Mouse (Mus musculus): Measurements from ENCODE around the gene Wnt9b. TPM values are rescaled to one million over a fixed set of nuclear protein-coding genes. Genes with fewer than 3 reads are reported as not detected.

Wnt9b gene
- total and polyA plus RNA-seq, 3 experiments, result not detected

- Histone ChIP-seq H3K9me3 (replicated peaks; ENCODE audit: insufficient read depth, low read length) (no peaks in the 10 kb centered on the region), H3K27me3 (ENCODE audit: control insufficient read depth in 1 of 2, insufficient read depth in 2 of 2, low read length in 2 of 2) (peaks cover 0 to 3% of the 10 kb centered on the region in 2 experiments; a peak in 2 of 4 replicates), H3K79me2 (ENCODE audit: control insufficient read depth, insufficient read depth, low read length, poor library complexity) (no peaks in the 10 kb centered on the region), H3K36me3 (ENCODE audit: control insufficient read depth in 1 of 2, insufficient read depth in 2 of 2, low read length in 2 of 2) (no peaks in the 10 kb centered on the region), H3K9ac (ENCODE audit: control insufficient read depth, low read depth, low read length, poor library complexity, severe bottlenecking) (no peak overlapping the region), H3K27ac (ENCODE audit: control insufficient read depth, low read depth, low read length) (no peak overlapping the region), H3K4me3 (ENCODE audit: control insufficient read depth in 1 of 2, insufficient read depth in 1 of 2, low read depth in 2 of 2, low read length in 2 of 2) (no peak overlapping the region), H3K4me1 (ENCODE audit: control insufficient read depth in 1 of 2, insufficient read depth in 2 of 2, low read length in 2 of 2) (no peaks in the 10 kb centered on the region)
- no peak for DNase-seq (ENCODE audit: low read depth, low spot score)
- TF ChIP-seq CTCF (IDR thresholded peaks at IDR 0.05 in 2 of 3, conservative IDR thresholded peaks at IDR 0.05 in 1 of 3; ENCODE audit: control insufficient read depth in 1 of 3, insufficient read depth in 1 of 3, low read depth in 2 of 3, low read length in 3 of 3, poor library complexity in 1 of 3, severe bottlenecking in 1 of 3) (no peak), POLR2A (IDR thresholded peaks at IDR 0.05; ENCODE audit: control insufficient read depth in 1 of 2, insufficient read depth in 1 of 2, low read depth in 1 of 2, low read length in 2 of 2, poor library complexity in 1 of 2) (no peak), GABPA (IDR thresholded peaks at IDR 0.05; ENCODE audit: low read depth, low read length) (no peak), NELFE (IDR thresholded peaks at IDR 0.05; ENCODE audit: low read depth, low read length) (no peak), ZMIZ1 (IDR thresholded peaks at IDR 0.05; ENCODE audit: low read depth, low read length) (no peak), JUND (IDR thresholded peaks at IDR 0.05; ENCODE audit: low read depth, low read length) (no peak), ETS1 (IDR thresholded peaks at IDR 0.05; ENCODE audit: low read depth, low read length) (no peak), USF2 (IDR thresholded peaks at IDR 0.05; ENCODE audit: borderline replicate concordance in 1 of 2, insufficient read depth in 1 of 2, low read depth in 1 of 2, low read length in 2 of 2) (no peak), MAZ (IDR thresholded peaks at IDR 0.05; ENCODE audit: low read depth, low read length) (no peak), RCOR1 (IDR thresholded peaks at IDR 0.05; ENCODE audit: low read depth, low read length) (no peak), MXI1 (IDR thresholded peaks at IDR 0.05; ENCODE audit: low read depth, low read length) (no peak), SIN3A (IDR thresholded peaks at IDR 0.05; ENCODE audit: low read length) (no peak), USF1 (IDR thresholded peaks at IDR 0.05; ENCODE audit: low read depth, low read length) (no peak), KAT2A (conservative IDR thresholded peaks at IDR 0.05; ENCODE audit: low read depth, low read length) (no peak)
Observed at GRCm38 (mm10) chr11:103716971-103717370, 32.6 kb downstream of the Wnt9b start.

DNA sequence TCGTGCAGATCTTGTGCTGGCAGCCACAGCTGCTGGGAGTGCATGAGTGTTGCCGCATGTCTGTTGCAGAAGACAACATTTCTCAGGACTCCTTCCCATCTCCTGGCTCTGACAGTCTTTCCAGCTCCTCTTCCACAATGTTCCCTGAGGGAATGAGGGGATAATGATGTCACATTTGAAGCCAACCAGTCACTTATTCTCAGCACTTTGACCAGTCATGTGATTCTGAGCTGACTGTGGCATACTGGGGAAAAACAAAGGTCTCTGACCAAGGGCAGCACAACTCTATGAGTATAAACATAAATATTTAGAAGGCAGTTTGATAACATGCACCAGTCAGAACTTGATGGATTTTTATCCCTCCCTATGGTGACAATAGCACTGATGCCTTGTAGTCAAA, 35.5 kb downstream of the Wnt9b start:
- H3K4me1 ChIP-seq (ENCODE audit: control insufficient read depth in 1 of 2, insufficient read depth in 2 of 2, low read length in 2 of 2), result no peaks in the 10 kb centered on the region
- no peak for DNase-seq (ENCODE audit: low read depth, low spot score)
- H3K9ac ChIP-seq (ENCODE audit: control insufficient read depth, low read depth, low read length, poor library complexity, severe bottlenecking), result no peak overlapping the region
- no peak overlapping the region for H3K27ac ChIP-seq (ENCODE audit: control insufficient read depth, low read depth, low read length)
- no peaks in the 10 kb centered on the region for H3K36me3 ChIP-seq (ENCODE audit: control insufficient read depth in 1 of 2, insufficient read depth in 2 of 2, low read length in 2 of 2)
- no peak overlapping the region for H3K4me3 ChIP-seq (ENCODE audit: control insufficient read depth in 1 of 2, insufficient read depth in 1 of 2, low read depth in 2 of 2, low read length in 2 of 2)
- H3K9me3 ChIP-seq (replicated peaks; ENCODE audit: insufficient read depth, low read length), result no peaks in the 10 kb centered on the region
- peaks cover 0 to 3% of the 10 kb centered on the region in 2 experiments; a peak in 2 of 4 replicates for H3K27me3 ChIP-seq (ENCODE audit: control insufficient read depth in 1 of 2, insufficient read depth in 2 of 2, low read length in 2 of 2)
- no peak for TF ChIP-seq CHD1 (IDR thresholded peaks at IDR 0.05; ENCODE audit: low read depth, low read length)
- no peak for TF ChIP-seq MEF2A (IDR thresholded peaks at IDR 0.05; ENCODE audit: extremely low read depth, insufficient replicate concordance, low read depth, low read length, poor library complexity, severe bottlenecking)
- no peak for TF ChIP-seq MAFK (IDR thresholded peaks at IDR 0.05; ENCODE audit: borderline replicate concordance, low read depth, low read length)
- TF ChIP-seq MXI1 (IDR thresholded peaks at IDR 0.05; ENCODE audit: low read depth, low read length), result no peak
- no peak for TF ChIP-seq ZKSCAN1 (IDR thresholded peaks at IDR 0.05; ENCODE audit: low read depth, low read length)
- no peak for TF ChIP-seq CTCF (IDR thresholded peaks at IDR 0.05 in 2 of 3, conservative IDR thresholded peaks at IDR 0.05 in 1 of 3; ENCODE audit: control insufficient read depth in 1 of 3, insufficient read depth in 1 of 3, low read depth in 2 of 3, low read length in 3 of 3, poor library complexity in 1 of 3, severe bottlenecking in 1 of 3)
- no peak for TF ChIP-seq MAX (IDR thresholded peaks at IDR 0.05; ENCODE audit: low read length)
- H3K79me2 ChIP-seq (ENCODE audit: control insufficient read depth, insufficient read depth, low read length, poor library complexity), result no peaks in the 10 kb centered on the region

Data from MEL (cell line).